Mouse (Mus musculus) adrenal gland, adult 2 months (tissue): ENCODE data around the gene Entpd6. TPM values are rescaled to one million over a fixed set of nuclear protein-coding genes. Genes with fewer than 3 reads are reported as not detected.

Experiments used
- DNase-seq: peaks from one replicate; pipeline ENCODE4 v3.0.0; 2021
- polyA plus RNA-seq: library from polyadenylated mRNA; depleted of rRNA; stranded (reverse); fragments of >200 nt; gene quantifications from 2 replicates; pipeline ENCODE4 v1.2.3, GENCODE M21; 2012; rRNA removed
- total RNA-seq, 2 experiments: library from RNA; stranded (reverse); gene quantifications; 2 replicates each; pipeline ENCODE4 v1.2.3; 2021

Gene Entpd6
- total and polyA plus RNA-seq, 3 experiments, result 9.9 to 13.3 (median 11.5) TPM

GRCm38 (mm10) chr2:150786251-150787180, 37.7 kb downstream of the Entpd6 start, which contains the start of gene Pygb:
Gene Pygb, plus strand, starts transcription at chr2:150786735.
- peak; percentile 91 for DNase-seq

- DNase-seq, result peak; percentile 13
These were observed 38.5 kb downstream of the Entpd6 start for GRCm38 (mm10) chr2:150787234-150787771.

GRCm38 (mm10) chr2:150788768-150789550, 40.1 kb downstream of the Entpd6 start:
- peak; percentile 85 for DNase-seq

DNA sequence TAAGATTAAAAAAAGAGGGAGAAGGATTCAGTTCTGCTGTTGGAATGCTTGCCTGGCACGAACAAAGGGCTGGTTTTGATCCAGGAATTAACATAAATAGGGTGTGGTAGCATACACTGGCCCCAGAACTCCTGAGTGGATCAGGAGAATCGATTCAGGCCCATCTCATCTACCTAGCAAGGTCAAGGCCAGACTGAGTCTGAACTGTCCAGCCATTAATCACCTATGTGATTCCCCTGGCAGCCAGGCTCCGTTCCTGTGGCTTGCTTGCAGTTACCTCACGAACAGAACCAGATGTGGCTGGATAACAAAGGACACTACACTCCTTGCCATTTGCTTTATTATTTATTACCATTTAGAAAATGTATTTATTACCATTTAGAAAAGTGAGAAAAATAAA, 44.5 kb downstream of the Entpd6 start:
- peak; percentile 40 for DNase-seq

GRCm38 (mm10) chr2:150798084-150798483, 49.2 kb downstream of the Entpd6 start:
- DNase-seq, result no peak

- DNase-seq, result no peak
These were observed 51.8 kb downstream of the Entpd6 start for GRCm38 (mm10) chr2:150800616-150801015.

GRCm38 (mm10) chr2:150803035-150803434, 54.2 kb downstream of the Entpd6 start:
- no peak for DNase-seq

DNA sequence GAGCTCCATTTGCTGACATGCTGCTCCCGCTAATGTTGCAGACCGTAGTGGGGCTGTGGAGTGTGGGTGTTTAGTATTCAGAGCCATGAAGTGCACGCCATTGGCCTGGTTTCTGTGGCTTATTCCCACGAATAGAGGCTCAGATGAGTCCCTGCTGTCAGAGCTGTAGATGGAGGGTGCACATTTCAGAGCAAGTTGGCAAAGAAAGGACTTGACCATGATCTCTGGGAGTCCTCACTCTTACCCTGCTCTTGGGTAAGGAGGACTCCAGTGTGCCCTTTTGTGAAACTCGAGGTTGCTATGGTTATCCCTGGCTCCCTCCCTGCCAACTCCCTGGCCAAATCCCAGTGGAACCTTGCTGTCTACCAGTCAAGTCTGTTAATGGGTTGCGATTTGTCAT, 59.5 kb downstream of the Entpd6 start:
- DNase-seq, result peak; percentile 33

- DNase-seq, result no peak
These were observed 60.0 kb downstream of the Entpd6 start for GRCm38 (mm10) chr2:150808812-150809211.

DNA sequence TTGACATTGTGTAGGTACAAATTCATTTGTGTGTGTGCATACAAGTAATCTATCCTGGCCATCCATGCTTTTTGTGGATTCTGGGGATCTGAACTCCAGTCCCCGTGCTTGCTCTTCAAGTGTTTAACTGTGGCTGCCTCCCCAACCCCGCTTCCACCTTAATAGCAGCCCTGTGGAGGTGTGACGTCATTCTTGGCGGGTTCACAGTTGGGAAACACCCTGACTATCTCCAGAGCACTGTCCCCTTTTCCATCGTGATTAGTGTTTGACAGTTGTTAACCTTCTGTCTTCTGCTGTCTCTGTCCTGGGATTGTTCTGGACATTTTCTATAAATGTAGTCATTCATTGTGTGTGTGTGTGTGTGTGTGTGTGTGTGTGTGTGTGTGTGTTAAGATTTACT, 61.8 kb downstream of the Entpd6 start:
- no peak for DNase-seq

GRCm38 (mm10) chr2:150812816-150813215, 64.0 kb downstream of the Entpd6 start:
- no peak for DNase-seq

GRCm38 (mm10) chr2:150816676-150817402, 68.0 kb downstream of the Entpd6 start:
- DNase-seq, result peak; percentile 58

DNA sequence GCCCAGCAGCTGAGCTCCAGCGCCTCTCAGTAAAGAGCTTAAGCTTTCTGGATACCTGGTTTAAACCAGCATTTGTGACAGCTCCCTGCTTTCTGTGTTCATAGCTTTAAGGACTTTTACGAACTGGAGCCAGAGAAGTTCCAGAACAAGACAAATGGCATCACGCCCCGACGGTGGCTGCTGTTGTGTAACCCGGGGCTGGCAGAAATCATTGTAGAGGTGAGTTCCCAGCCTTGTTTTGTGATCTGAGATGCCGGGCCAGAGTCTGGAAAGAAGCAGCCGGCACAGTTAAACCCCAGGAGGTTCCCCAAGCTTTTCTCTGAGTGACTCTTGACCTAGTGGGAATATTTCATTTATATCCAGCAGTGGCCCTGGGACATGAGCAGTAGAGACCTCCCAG, 69.9 kb downstream of the Entpd6 start:
- peak; percentile 33 for DNase-seq

- DNase-seq, result no peak
These were observed 71.9 kb downstream of the Entpd6 start for GRCm38 (mm10) chr2:150820720-150821119.

Other genes with a start within 250 kb of the Entpd6 start
- not detected for gene Cst7, start 178.6 kb upstream of the Entpd6 start, total RNA-seq
- 0.18 and 0.20 TPM in 2 replicates for gene Cst7, start 178.6 kb upstream of the Entpd6 start, polyA plus RNA-seq
- gene Apmap, start 140.5 kb upstream of the Entpd6 start, total RNA-seq, result 100 to 1,000 TPM; 113 to 195 TPM
- gene Apmap, start 140.5 kb upstream of the Entpd6 start, polyA plus RNA-seq, result 45.3 and 46.1 TPM in 2 replicates
- 10 to 100 TPM; 23.5 to 38.3 TPM for gene Acss1, start 80.5 kb upstream of the Entpd6 start, total RNA-seq
- gene Acss1, start 80.5 kb upstream of the Entpd6 start, polyA plus RNA-seq, result 30.3 and 49.8 TPM in 2 replicates
- gene Vsx1, start 59.7 kb upstream of the Entpd6 start, total RNA-seq, result not detected
- not detected in 2 replicates for gene Vsx1, start 59.7 kb upstream of the Entpd6 start, polyA plus RNA-seq
- 10 to 100 TPM; 41.1 to 55.2 TPM for gene Pygb, start 37.7 kb downstream of the Entpd6 start, total RNA-seq
- gene Pygb, start 37.7 kb downstream of the Entpd6 start, polyA plus RNA-seq, result 28.5 and 37.3 TPM in 2 replicates
- 10 to 100 TPM; 79.2 to 82.0 TPM for gene Abhd12, start 155.7 kb downstream of the Entpd6 start, total RNA-seq
- gene Abhd12, start 155.7 kb downstream of the Entpd6 start, polyA plus RNA-seq, result 45.5 and 46.9 TPM in 2 replicates
- gene Gins1, start 156.4 kb downstream of the Entpd6 start, total RNA-seq, result 1 to 10 TPM; 1.5 to 2.7 TPM
- 0.65 and 0.70 TPM in 2 replicates for gene Gins1, start 156.4 kb downstream of the Entpd6 start, polyA plus RNA-seq